Mouse (Mus musculus): ENCODE data around the gene Gm26920. TPM values are rescaled to one million over a fixed set of nuclear protein-coding genes. Genes with fewer than 3 reads are reported as not detected.

Gm26920 gene
- polyA plus RNA-seq, 1 experiment = 0.05 TPM

DNA sequence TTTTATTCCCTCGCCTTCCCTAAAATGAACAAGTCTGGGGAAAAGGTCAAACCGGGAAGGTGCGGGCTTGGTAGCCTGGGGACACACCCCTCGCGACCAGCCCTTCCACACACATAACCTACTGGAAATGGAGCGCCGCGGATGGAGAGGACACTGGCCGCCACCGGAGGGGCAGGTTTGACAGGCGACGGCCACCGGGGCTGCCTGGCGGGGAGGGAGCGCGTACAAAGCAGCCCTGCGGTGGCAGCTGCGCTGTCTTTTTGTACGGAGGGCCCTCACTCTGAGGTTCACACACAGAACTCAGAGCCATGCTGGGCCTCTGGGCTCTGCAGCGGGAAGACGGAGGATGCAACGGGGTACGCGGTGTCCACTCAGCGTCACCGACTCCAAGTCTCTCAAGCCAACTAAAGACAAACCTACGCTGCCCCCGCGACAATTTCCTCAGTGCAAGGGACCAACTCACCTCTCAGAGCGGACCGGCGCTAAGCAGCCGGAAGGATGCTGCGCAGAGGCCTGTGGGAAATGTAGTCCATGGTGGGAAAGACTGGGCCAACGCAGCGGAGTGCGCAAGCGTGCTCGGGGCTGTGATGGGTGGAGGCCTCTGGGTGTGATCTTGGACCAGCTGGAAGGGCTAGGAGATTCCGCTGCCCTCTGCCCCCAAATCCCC lies 39.2 kb downstream of the Gm26920 start, which contains the start of gene Zfp14:
Zfp14 (minus strand) TSS at position 499 of the 667 bp plus-strand sequence.
- no peak for TF ChIP-seq CEBPB (IDR thresholded peaks at IDR 0.05; ENCODE audit: low read depth)
- TF ChIP-seq MAX (IDR thresholded peaks at IDR 0.05) = no peak
- no peak for TF ChIP-seq MYOD1 (IDR thresholded peaks at IDR 0.05; ENCODE audit: control insufficient read depth, insufficient read length, low read depth)
- no peak for TF ChIP-seq USF1 (IDR thresholded peaks at IDR 0.05; ENCODE audit: low read depth)
- no peak for TF ChIP-seq FOSL1 (IDR thresholded peaks at IDR 0.05; ENCODE audit: insufficient read depth, low read length, poor library complexity, severe bottlenecking)
- no peak for TF ChIP-seq CTCF (IDR thresholded peaks at IDR 0.05; ENCODE audit: control insufficient read depth, insufficient read depth, insufficient read length)

DNA sequence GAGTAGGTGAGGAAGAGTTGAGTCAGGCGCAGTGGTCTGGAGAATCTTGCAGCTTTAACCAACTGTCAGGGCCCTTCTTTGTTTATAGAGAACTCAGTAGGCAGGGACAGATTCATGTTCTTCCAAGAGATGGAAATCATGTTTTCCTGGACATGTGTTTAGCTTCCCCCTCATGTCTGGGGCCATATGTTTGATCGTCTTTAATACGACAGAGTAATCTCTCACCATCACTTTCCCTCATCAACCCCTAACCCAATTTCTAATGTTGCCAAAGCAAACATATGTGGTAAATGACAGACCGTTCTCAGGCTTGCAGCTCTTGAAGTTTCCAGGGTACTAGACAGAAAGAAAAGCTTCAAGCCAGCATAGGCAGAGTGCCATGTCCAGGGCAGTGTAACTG lies 42.1 kb downstream of the Gm26920 start:
- H3K36me3 ChIP-seq (ENCODE audit: control insufficient read depth, insufficient read depth) = no peaks in the 10 kb centered on the region
- no peaks in the 10 kb centered on the region for H3K79me2 ChIP-seq (ENCODE audit: control insufficient read depth, insufficient read depth)
- no peak overlapping the region for H3K4me3 ChIP-seq (ENCODE audit: insufficient read depth, poor library complexity, severe bottlenecking)
- TF ChIP-seq MYOG (IDR thresholded peaks at IDR 0.05; ENCODE audit: control insufficient read depth, extremely low read depth, insufficient read length) (no peak), CTCF (IDR thresholded peaks at IDR 0.05; ENCODE audit: control insufficient read depth, insufficient read depth, insufficient read length) (no peak), MAX (IDR thresholded peaks at IDR 0.05) (no peak), CEBPB (IDR thresholded peaks at IDR 0.05; ENCODE audit: low read depth) (no peak), USF1 (IDR thresholded peaks at IDR 0.05; ENCODE audit: low read depth) (no peak), FOSL1 (IDR thresholded peaks at IDR 0.05; ENCODE audit: insufficient read depth, low read length, poor library complexity, severe bottlenecking) (no peak), MYOD1 (IDR thresholded peaks at IDR 0.05; ENCODE audit: control insufficient read depth, insufficient read length, low read depth) (no peak)
- H3K27me3 ChIP-seq (ENCODE audit: control insufficient read depth, insufficient read depth, insufficient read length) = no peaks in the 10 kb centered on the region
- no peak overlapping the region for H3ac ChIP-seq (ENCODE audit: control insufficient read depth, insufficient read length, low read depth)
- no peaks in the 10 kb centered on the region for H3K79me3 ChIP-seq (ENCODE audit: low read depth)

More for the DNA sequence above, 39.2 kb downstream of the Gm26920 start, which contains the start of gene Zfp14:
- Histone ChIP-seq H3K79me2 (ENCODE audit: control insufficient read depth, insufficient read depth) (no peaks in the 10 kb centered on the region), H3K4me3 (ENCODE audit: insufficient read depth, poor library complexity, severe bottlenecking) (peak within 1 kb of the TSS; percentile 46), H3ac (ENCODE audit: control insufficient read depth, insufficient read length, low read depth) (peak within 1 kb of the TSS; percentile 77), H3K27me3 (ENCODE audit: control insufficient read depth, insufficient read depth, insufficient read length) (no peaks in the 10 kb centered on the region), H3K36me3 (ENCODE audit: control insufficient read depth, insufficient read depth) (peaks cover 4% of the 10 kb centered on the region), H3K79me3 (ENCODE audit: low read depth) (no peaks in the 10 kb centered on the region)

DNA sequence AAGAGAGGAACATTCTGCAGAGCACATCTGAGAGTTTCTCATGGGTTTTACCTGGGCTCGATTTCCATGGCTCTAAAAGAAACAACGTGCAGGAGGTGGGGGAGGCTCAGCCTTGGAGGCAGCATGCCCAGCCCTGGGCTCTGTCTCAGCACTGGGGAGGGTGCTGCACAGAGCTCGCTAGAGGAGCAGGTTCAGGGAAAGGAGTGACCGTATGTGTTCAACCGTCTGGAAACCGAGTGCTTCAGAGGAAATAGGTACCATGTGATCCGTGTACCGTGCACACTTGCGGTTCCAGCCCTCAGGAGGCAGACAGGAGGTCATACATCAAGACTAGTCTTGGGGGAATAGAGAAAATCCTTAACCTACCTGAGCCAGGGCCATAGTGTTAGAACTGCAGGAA lies 45.9 kb downstream of the Gm26920 start:
- Histone ChIP-seq H3K27me3 (ENCODE audit: control insufficient read depth, insufficient read depth, insufficient read length) (no peaks in the 10 kb centered on the region), H3K79me2 (ENCODE audit: control insufficient read depth, insufficient read depth) (no peaks in the 10 kb centered on the region), H3ac (ENCODE audit: control insufficient read depth, insufficient read length, low read depth) (no peak overlapping the region), H3K79me3 (ENCODE audit: low read depth) (no peaks in the 10 kb centered on the region), H3K36me3 (ENCODE audit: control insufficient read depth, insufficient read depth) (no peaks in the 10 kb centered on the region), H3K4me3 (ENCODE audit: insufficient read depth, poor library complexity, severe bottlenecking) (no peak overlapping the region)
- TF ChIP-seq CEBPB (IDR thresholded peaks at IDR 0.05; ENCODE audit: low read depth) = no peak
- TF ChIP-seq MYOG (IDR thresholded peaks at IDR 0.05; ENCODE audit: control insufficient read depth, extremely low read depth, insufficient read length) = no peak
- no peak for TF ChIP-seq MAX (IDR thresholded peaks at IDR 0.05)
- no peak for TF ChIP-seq USF1 (IDR thresholded peaks at IDR 0.05; ENCODE audit: low read depth)
- TF ChIP-seq MYOD1 (IDR thresholded peaks at IDR 0.05; ENCODE audit: control insufficient read depth, insufficient read length, low read depth) = no peak
- TF ChIP-seq CTCF (IDR thresholded peaks at IDR 0.05; ENCODE audit: control insufficient read depth, insufficient read depth, insufficient read length) = no peak
- no peak for TF ChIP-seq FOSL1 (IDR thresholded peaks at IDR 0.05; ENCODE audit: insufficient read depth, low read length, poor library complexity, severe bottlenecking)

DNA sequence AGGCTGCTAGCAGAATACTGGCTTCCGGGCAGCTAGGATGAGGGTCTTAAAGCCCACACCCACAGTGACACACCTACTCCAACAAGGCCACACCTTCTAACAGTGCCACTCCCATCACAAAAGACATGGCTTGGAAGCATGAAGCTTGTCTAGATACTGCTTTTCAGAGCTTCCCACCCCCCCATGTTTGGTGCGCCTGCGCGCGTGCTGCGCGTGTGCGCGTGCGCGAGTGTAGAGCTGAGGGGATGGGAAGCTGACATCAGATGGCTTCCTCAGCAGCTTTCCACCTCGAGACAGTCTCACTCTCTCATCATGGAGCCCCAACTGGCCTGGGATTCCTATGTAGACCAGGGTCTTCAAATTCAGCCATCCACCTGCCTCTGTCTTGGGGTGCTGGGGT lies 55.9 kb downstream of the Gm26920 start:
- no peaks in the 10 kb centered on the region for H3K27me3 ChIP-seq (ENCODE audit: control insufficient read depth, insufficient read depth, insufficient read length)
- H3ac ChIP-seq (ENCODE audit: control insufficient read depth, insufficient read length, low read depth) = no peak overlapping the region
- H3K4me3 ChIP-seq (ENCODE audit: insufficient read depth, poor library complexity, severe bottlenecking) = no peak overlapping the region
- H3K79me2 ChIP-seq (ENCODE audit: control insufficient read depth, insufficient read depth) = no peaks in the 10 kb centered on the region
- no peaks in the 10 kb centered on the region for H3K36me3 ChIP-seq (ENCODE audit: control insufficient read depth, insufficient read depth)
- no peaks in the 10 kb centered on the region for H3K79me3 ChIP-seq (ENCODE audit: low read depth)
- TF ChIP-seq CEBPB (IDR thresholded peaks at IDR 0.05; ENCODE audit: low read depth) = no peak
- TF ChIP-seq MAX (IDR thresholded peaks at IDR 0.05) = no peak

DNA sequence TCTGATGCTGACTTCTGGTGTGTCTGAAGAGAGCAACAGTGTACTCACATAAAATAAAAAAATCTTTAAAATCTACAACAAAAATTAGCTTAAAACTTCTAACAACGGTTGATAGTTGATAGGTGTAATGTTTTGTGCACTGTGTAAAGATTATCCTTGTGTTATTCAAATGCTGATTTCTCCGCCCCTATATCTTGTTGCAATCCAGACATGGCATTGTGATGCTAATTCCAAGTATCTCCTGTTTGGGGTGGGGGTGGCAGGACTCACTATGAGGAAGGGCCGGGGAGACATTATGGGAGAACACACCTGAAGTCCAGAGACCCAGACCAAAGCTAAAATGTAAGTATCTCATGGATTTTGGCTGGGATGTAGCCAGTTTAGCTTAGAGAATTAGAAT lies 58.8 kb downstream of the Gm26920 start:
- peaks cover 10% of the 10 kb centered on the region for H3K36me3 ChIP-seq (ENCODE audit: control insufficient read depth, insufficient read depth)
- no peak overlapping the region for H3ac ChIP-seq (ENCODE audit: control insufficient read depth, insufficient read length, low read depth)
- H3K79me2 ChIP-seq (ENCODE audit: control insufficient read depth, insufficient read depth) = no peaks in the 10 kb centered on the region
- TF ChIP-seq MYOG (IDR thresholded peaks at IDR 0.05; ENCODE audit: control insufficient read depth, extremely low read depth, insufficient read length) = no peak
- TF ChIP-seq MAX (IDR thresholded peaks at IDR 0.05) = no peak
- TF ChIP-seq CTCF (IDR thresholded peaks at IDR 0.05; ENCODE audit: control insufficient read depth, insufficient read depth, insufficient read length) = no peak
- no peak for TF ChIP-seq MYOD1 (IDR thresholded peaks at IDR 0.05; ENCODE audit: control insufficient read depth, insufficient read length, low read depth)
- no peak for TF ChIP-seq FOSL1 (IDR thresholded peaks at IDR 0.05; ENCODE audit: insufficient read depth, low read length, poor library complexity, severe bottlenecking)
- TF ChIP-seq CEBPB (IDR thresholded peaks at IDR 0.05; ENCODE audit: low read depth) = no peak
- no peak for TF ChIP-seq USF1 (IDR thresholded peaks at IDR 0.05; ENCODE audit: low read depth)
- no peak overlapping the region for H3K4me3 ChIP-seq (ENCODE audit: insufficient read depth, poor library complexity, severe bottlenecking)
- no peaks in the 10 kb centered on the region for H3K79me3 ChIP-seq (ENCODE audit: low read depth)
- H3K27me3 ChIP-seq (ENCODE audit: control insufficient read depth, insufficient read depth, insufficient read length) = no peaks in the 10 kb centered on the region

DNA sequence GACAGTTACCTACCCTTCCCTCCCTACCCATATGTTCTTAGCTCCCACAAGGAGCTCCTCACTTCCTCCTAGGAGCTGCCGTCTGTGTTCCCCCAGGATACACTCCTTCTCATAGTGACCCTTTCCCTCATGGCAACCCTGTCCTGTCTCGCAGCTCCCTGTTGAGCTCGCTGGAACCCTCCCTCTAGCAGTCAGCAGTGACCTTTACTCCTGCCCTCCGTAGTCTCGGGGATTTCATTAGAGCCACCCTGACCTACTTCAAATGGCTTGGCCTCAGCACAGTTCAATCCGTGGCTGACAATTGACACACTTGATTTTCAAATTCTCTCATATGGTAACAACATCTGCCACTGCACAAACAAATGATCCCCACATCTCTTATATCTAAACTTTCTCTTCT lies 59.5 kb downstream of the Gm26920 start:
- no peak overlapping the region for H3ac ChIP-seq (ENCODE audit: control insufficient read depth, insufficient read length, low read depth)
- TF ChIP-seq FOSL1 (IDR thresholded peaks at IDR 0.05; ENCODE audit: insufficient read depth, low read length, poor library complexity, severe bottlenecking) (no peak), CEBPB (IDR thresholded peaks at IDR 0.05; ENCODE audit: low read depth) (no peak), MYOG (IDR thresholded peaks at IDR 0.05; ENCODE audit: control insufficient read depth, extremely low read depth, insufficient read length) (no peak), CTCF (IDR thresholded peaks at IDR 0.05; ENCODE audit: control insufficient read depth, insufficient read depth, insufficient read length) (no peak), MAX (IDR thresholded peaks at IDR 0.05) (no peak), MYOD1 (IDR thresholded peaks at IDR 0.05; ENCODE audit: control insufficient read depth, insufficient read length, low read depth) (no peak), USF1 (IDR thresholded peaks at IDR 0.05; ENCODE audit: low read depth) (no peak)
- H3K36me3 ChIP-seq (ENCODE audit: control insufficient read depth, insufficient read depth) = peaks cover 17% of the 10 kb centered on the region
- no peaks in the 10 kb centered on the region for H3K79me2 ChIP-seq (ENCODE audit: control insufficient read depth, insufficient read depth)
- no peak overlapping the region for H3K4me3 ChIP-seq (ENCODE audit: insufficient read depth, poor library complexity, severe bottlenecking)
- H3K27me3 ChIP-seq (ENCODE audit: control insufficient read depth, insufficient read depth, insufficient read length) = no peaks in the 10 kb centered on the region
- no peaks in the 10 kb centered on the region for H3K79me3 ChIP-seq (ENCODE audit: low read depth)

Measured in C2C12 (cell line).